Mouse (Mus musculus): ENCODE results near the gene Ksr2.

GRCm38 (mm10) chr5:117607761-117608309 is 194.0 kb downstream of the Ksr2 start:
- no peak for TF ChIP-seq GATA1 (IDR thresholded peaks at IDR 0.05; ENCODE audit: low read length)
- no peak for TF ChIP-seq TAL1 (IDR thresholded peaks at IDR 0.05; ENCODE audit: low read length)

All from erythroblast, embryonic 14.5 days (primary cell).